Mouse (Mus musculus) heart, postnatal 0 days (tissue): ENCODE data around the gene Ctdnep1. TPM values are rescaled to one million over a fixed set of nuclear protein-coding genes. Genes with fewer than 3 reads are reported as not detected.

Experiments used
- ATAC-seq: fragments of 200-750 bp; cut with Nextera tagmentation; 2 replicates; pipeline ENCODE4 v1.8.0; 2017; ENCODE audit warnings: low read depth, moderate number of reproducible peaks, moderate library complexity; ENCODE audit not compliant: insufficient read depth
- DNase-seq: peaks from one replicate; pipeline ENCODE4 v3.0.0-alpha.2; 2016; ENCODE audit warnings: low spot score
- H3K27ac ChIP-seq: fragments of 300-500 bp; sonication (generic); 2 replicates; pipeline ENCODE4 v1.5.1; 2014; ENCODE audit warnings: low read depth, mild to moderate bottlenecking
- H3K27me3 ChIP-seq: fragments of 300-500 bp; sonication (generic); 2 replicates; pipeline ENCODE4 v1.6.1; 2014; ENCODE audit warnings: low read length, mixed read lengths; ENCODE audit not compliant: control insufficient read depth, insufficient read depth
- H3K36me3 ChIP-seq: fragments of 300-500 bp; sonication (generic); replicated peaks from 2 replicates; pipeline ENCODE4 v1.6.1; 2014; ENCODE audit warnings: low read length, mixed read lengths; ENCODE audit not compliant: control insufficient read depth, insufficient read depth
- H3K4me1 ChIP-seq: fragments of 300-500 bp; sonication (generic); 2 replicates; pipeline ENCODE4 v1.6.1; 2014; ENCODE audit warnings: antibody characterized with exemption; ENCODE audit not compliant: control insufficient read depth, insufficient read depth
- H3K4me2 ChIP-seq: fragments of 300-500 bp; sonication (generic); 2 replicates; pipeline ENCODE4 v1.6.1; 2014; ENCODE audit warnings: low read depth, mild to moderate bottlenecking, low read length, moderate library complexity
- H3K4me3 ChIP-seq: fragments of 300-500 bp; sonication (generic); 2 replicates; pipeline ENCODE4 v1.5.1; 2014; ENCODE audit warnings: low read depth, low read length
- H3K9ac ChIP-seq: fragments of 300-500 bp; sonication (generic); replicated peaks from 2 replicates; pipeline ENCODE4 v1.6.1; 2014; ENCODE audit warnings: low read depth, low read length, mixed read lengths
- H3K9me3 ChIP-seq: fragments of 300-500 bp; sonication (generic); replicated peaks from 2 replicates; pipeline ENCODE4 v1.6.1; 2016; ENCODE audit warnings: low read length; ENCODE audit not compliant: control insufficient read depth
- CTCF ChIP-seq: IDR thresholded peaks from 2 replicates; pipeline ENCODE4 v1.5.1; 2016; ENCODE audit warnings: antibody characterized with exemption, control low read depth, low read depth
- EP300 ChIP-seq: IDR thresholded peaks from 2 replicates; pipeline ENCODE4 v1.6.1; 2016; ENCODE audit warnings: antibody characterized with exemption, low read depth
- WGBS: fragments of 180-500 bp; shearing (Covaris S2); extraction: QIAGEN DNeasy Blood & Tissue Kit; methylation state at CpG from one replicate; pipeline ENCODE4 v1.1.7; 2014; 5-methylcytosine and 5-hydroxymethylcytosine counted together
- polyA plus RNA-seq: library from polyadenylated mRNA; unstranded; fragments of >200 nt; fragmentation: Nextera tagmentation; extraction: Ambion mirVana; gene quantifications from 2 replicates; pipeline ENCODE4 v1.2.1, GENCODE M21; 2015
- total RNA-seq: library from RNA; depleted of rRNA; stranded (reverse); fragments of >200 nt; gene quantifications from 2 replicates; pipeline ENCODE4 v1.2.3, GENCODE M21; 2014; ENCODE audit warnings: low replicate concordance

The Ctdnep1 gene
- total and polyA plus RNA-seq, 2 experiments from 2014 or later, result 24.8 to 45.6 TPM

GRCm38 (mm10) chr11:70010548-70010947, 29.6 kb downstream of the Ctdnep1 start:
- H3K9ac ChIP-seq, result no peak overlapping the region
- DNase-seq (no peak), ATAC-seq (no peak)
- H3K27me3 ChIP-seq, result no peaks in the 10 kb centered on the region
- WGBS, result 76% methylated on average over 12 of the region's 12 CpGs
- H3K4me3 ChIP-seq, result no peak overlapping the region
- no peak overlapping the region for H3K4me2 ChIP-seq
- H3K9me3 ChIP-seq, result no peaks in the 10 kb centered on the region
- H3K36me3 ChIP-seq, result peaks cover 84% of the 10 kb centered on the region
- H3K4me1 ChIP-seq, result peaks cover 10% of the 10 kb centered on the region; the same call in 1 of the 2 replicates
- TF ChIP-seq EP300 (no peak), CTCF (no peak)
- H3K27ac ChIP-seq, result no peak overlapping the region

DNA sequence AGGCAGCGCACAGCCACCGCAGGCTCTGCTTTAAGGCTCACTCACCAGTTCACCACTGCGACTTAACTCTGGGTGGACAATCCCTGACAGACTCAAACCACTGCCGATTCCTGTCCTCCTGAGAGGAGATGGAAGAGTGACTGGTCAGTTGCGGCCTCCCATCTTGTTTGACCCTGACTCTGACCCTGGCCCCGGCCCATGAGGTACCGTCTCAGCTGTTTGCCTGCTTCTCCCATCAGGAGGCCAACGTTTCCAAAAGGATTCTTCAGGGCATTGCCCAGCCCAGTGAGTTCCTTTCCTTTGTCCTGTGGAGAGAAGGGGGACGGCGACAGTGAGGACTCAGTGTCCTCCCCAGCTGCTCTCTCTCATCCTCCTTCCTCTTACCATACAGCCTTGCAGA, 30.0 kb downstream of the Ctdnep1 start:
- Histone ChIP-seq H3K9me3 (no peaks in the 10 kb centered on the region), H3K4me1 (peaks cover 10% of the 10 kb centered on the region; the same call in 1 of the 2 replicates), H3K27me3 (no peaks in the 10 kb centered on the region), H3K27ac (no peak overlapping the region), H3K36me3 (peaks cover 82% of the 10 kb centered on the region), H3K4me3 (no peak overlapping the region), H3K9ac (no peak overlapping the region), H3K4me2 (no peak overlapping the region)
- 85% methylated on average over 10 of the region's 10 CpGs for WGBS
- no peak for ATAC-seq
- TF ChIP-seq EP300 (no peak), CTCF (no peak)
- DNase-seq, result no peak

DNA sequence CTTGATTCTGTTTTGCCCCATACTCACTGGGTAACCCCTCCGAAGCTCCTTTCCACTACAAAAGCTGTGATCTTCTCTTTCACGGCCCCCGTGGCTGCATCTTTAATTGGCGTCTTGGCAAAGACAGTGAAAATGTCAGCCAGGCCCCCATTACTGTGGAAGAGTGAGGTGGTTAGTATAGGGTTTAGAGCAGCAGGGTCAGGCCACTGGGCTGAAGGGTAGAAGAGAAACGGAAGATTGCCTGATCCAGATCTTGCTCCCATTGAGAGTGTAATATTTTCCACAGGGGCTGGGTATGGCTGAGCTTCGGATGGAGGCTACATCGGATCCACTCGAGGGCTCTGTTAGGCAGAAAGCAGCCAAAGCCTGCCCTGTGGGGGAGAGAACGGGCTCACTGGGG, 32.0 kb downstream of the Ctdnep1 start:
- no peak for ATAC-seq
- DNase-seq, result no peak
- H3K27me3 ChIP-seq, result no peaks in the 10 kb centered on the region

GRCm38 (mm10) chr11:70013408-70013807, 32.5 kb downstream of the Ctdnep1 start:
- no peak overlapping the region for H3K27ac ChIP-seq
- ATAC-seq, result no peak
- H3K4me3 ChIP-seq, result no peak overlapping the region
- 60% methylated on average over 3 of the region's 3 CpGs for WGBS
- no peak for DNase-seq
- no peaks in the 10 kb centered on the region for H3K9me3 ChIP-seq
- H3K27me3 ChIP-seq, result no peaks in the 10 kb centered on the region
- peaks cover 18% of the 10 kb centered on the region for H3K4me1 ChIP-seq
- no peak for TF ChIP-seq CTCF
- no peak for TF ChIP-seq EP300
- H3K9ac ChIP-seq, result no peak overlapping the region
- peaks cover 57% of the 10 kb centered on the region for H3K36me3 ChIP-seq
- H3K4me2 ChIP-seq, result no peak overlapping the region

More for the DNA sequence above, 32.0 kb downstream of the Ctdnep1 start:
- H3K4me1 ChIP-seq, result peaks cover 15% of the 10 kb centered on the region
- TF ChIP-seq EP300, result no peak
- no peak for TF ChIP-seq CTCF
- H3K27ac ChIP-seq, result no peak overlapping the region
- no peak overlapping the region for H3K4me3 ChIP-seq
- no peak overlapping the region for H3K4me2 ChIP-seq
- H3K9me3 ChIP-seq, result no peaks in the 10 kb centered on the region
- WGBS, result 83% methylated on average over 9 of the region's 9 CpGs
- H3K36me3 ChIP-seq, result peaks cover 62% of the 10 kb centered on the region
- H3K9ac ChIP-seq, result no peak overlapping the region

GRCm38 (mm10) chr11:70014051-70014450, 33.1 kb downstream of the Ctdnep1 start:
- Histone ChIP-seq H3K9ac (peak overlapping the region; percentile 92), H3K27ac (peak overlapping the region; percentile 94), H3K9me3 (no peaks in the 10 kb centered on the region), H3K4me3 (peak overlapping the region; percentile 85), H3K27me3 (no peaks in the 10 kb centered on the region), H3K36me3 (peaks cover 51% of the 10 kb centered on the region), H3K4me2 (peak overlapping the region; percentile 84), H3K4me1 (peaks cover 19% of the 10 kb centered on the region)
- TF ChIP-seq EP300 (no peak), CTCF (no peak)
- WGBS, result 52% methylated on average over 5 of the region's 5 CpGs
- DNase-seq, result no peak
- no peak for ATAC-seq

GRCm38 (mm10) chr11:70014880-70015558, 34.1 kb downstream of the Ctdnep1 start, which contains the start of gene Acadvl:
Acadvl (minus strand) TSS chr11:70015411.
- H3K36me3 ChIP-seq, result peaks cover 41% of the 10 kb centered on the region
- no peaks in the 10 kb centered on the region for H3K9me3 ChIP-seq
- WGBS, result under 1% methylated on average over 35 of the region's 35 CpGs
- TF ChIP-seq CTCF, result peak; percentile 55
- peak; percentile 63; the same call in 1 of the 2 replicates for TF ChIP-seq EP300
- peak; percentile 91 for DNase-seq
- peak within 1 kb of the TSS; percentile 92 for H3K9ac ChIP-seq
- peak within 1 kb of the TSS; percentile 94 for H3K27ac ChIP-seq
- peak; percentile 90 for ATAC-seq
- H3K4me1 ChIP-seq, result peaks cover 23% of the 10 kb centered on the region
- peak within 1 kb of the TSS; percentile 84 for H3K4me2 ChIP-seq
- no peaks in the 10 kb centered on the region for H3K27me3 ChIP-seq
- H3K4me3 ChIP-seq, result peak within 1 kb of the TSS; percentile 85
